Mouse (Mus musculus): ENCODE results near the gene Kdm2b. TPM values are rescaled to one million over a fixed set of nuclear protein-coding genes. Genes with fewer than 3 reads are reported as not detected.

Kdm2b gene
- total and polyA plus RNA-seq, 2 experiments from 2014 or later = 78.6 to 110 TPM

DNA sequence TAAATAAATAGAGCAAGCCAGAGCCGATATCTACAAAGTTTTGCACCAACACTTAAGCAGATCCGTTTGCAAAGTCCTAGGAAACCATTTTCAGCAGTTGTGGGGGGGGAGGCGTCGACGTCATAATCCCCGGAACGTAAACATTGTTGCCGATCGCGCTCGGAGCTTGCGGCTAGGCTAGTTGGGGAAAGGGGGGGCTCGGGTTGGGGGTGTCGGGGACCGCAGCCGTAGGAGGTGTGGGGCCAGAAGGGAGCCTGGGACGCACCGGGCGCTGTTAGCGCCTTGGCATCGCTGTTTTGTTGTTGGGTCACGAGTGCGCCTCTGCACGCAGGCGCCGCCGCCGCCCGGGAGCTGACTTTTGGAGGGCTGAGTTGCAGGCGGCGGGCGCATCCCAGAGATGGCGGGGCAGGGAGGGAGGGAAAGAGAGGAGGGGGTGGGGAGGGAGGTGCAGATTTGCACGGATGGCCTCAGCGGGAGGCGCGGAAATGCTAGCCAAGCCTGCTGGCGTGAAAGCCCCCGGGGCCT, 560 bp downstream of the Kdm2b start:
- ATAC-seq (ENCODE audit: low FRiP score) (0 out of 2 replicates have a peak, but pooled peaks have one; percentile 54), DNase-seq (ENCODE audit: low spot score) (peak; percentile 62)
- peak overlapping the region; percentile 96 for H3K4me2 ChIP-seq (ENCODE audit: low read depth, low read length, poor library complexity, severe bottlenecking)
- peak overlapping the region; percentile 67 for H3K4me3 ChIP-seq (ENCODE audit: low read depth, low read length)
- H3K27me3 ChIP-seq (ENCODE audit: insufficient read depth, low read length) = no peaks in the 10 kb centered on the region; the same call in 1 of the 2 replicates
- no peak for TF ChIP-seq CTCF (IDR thresholded peaks at IDR 0.05)
- H3K9ac ChIP-seq (replicated peaks; ENCODE audit: low read length, poor library complexity, severe bottlenecking) = peak overlapping the region; percentile 70
- peak overlapping the region; percentile 68 for H3K27ac ChIP-seq (ENCODE audit: low read depth, low read length)
- H3K36me3 ChIP-seq (ENCODE audit: insufficient read depth, low read length) = no peaks in the 10 kb centered on the region
- H3K4me1 ChIP-seq (ENCODE audit: insufficient read depth, low read length) = peaks cover 7% of the 10 kb centered on the region; the same call in 1 of the 2 replicates
- under 1% methylated on average over 35 of the region's 39 CpGs for WGBS
- no peaks in the 10 kb centered on the region for H3K9me3 ChIP-seq (ENCODE audit: low read length)

DNA sequence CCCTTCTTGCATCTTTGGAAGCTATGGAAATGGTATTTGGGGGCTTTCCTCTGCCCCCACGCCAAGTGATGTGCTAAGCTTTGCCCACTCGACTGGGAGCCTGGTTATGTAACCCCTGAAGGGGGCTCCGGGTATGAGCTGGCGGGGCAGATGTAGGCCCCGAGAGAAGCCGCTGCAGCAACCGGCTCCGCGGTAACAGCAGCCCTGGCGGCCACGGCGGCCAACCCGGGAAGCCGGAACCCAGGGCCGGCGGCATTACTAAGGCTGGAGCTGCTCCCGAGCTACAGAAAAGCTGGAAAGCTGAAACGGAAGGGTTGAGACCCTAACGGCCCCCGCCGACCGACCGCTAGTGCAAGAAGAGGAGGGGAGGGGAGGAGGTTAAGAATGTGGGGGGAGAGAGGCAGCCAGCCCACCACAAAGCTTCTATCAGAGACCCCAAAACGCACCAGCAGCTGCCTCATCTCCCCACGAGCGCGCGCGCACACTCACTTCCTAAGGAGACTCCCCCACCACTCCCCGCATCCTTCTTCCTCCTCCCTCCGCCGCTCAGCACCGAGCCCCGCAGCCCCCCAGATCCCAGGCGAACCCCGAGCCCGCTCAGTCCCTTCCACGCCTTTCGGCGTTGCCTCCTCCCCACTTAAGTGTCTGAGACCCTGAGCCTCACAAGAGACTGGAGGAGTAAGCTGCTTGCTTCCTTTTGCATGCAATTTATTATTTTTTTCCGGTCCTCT, 1.4 kb downstream of the Kdm2b start:
- no peak for ATAC-seq (ENCODE audit: low FRiP score)
- TF ChIP-seq CTCF (IDR thresholded peaks at IDR 0.05) = 0 out of 2 replicates have a peak, but pooled peaks have one; percentile 2
- Histone ChIP-seq H3K4me1 (ENCODE audit: insufficient read depth, low read length) (peaks cover 7% of the 10 kb centered on the region; the same call in 1 of the 2 replicates), H3K9ac (replicated peaks; ENCODE audit: low read length, poor library complexity, severe bottlenecking) (peak overlapping the region; percentile 65), H3K4me2 (ENCODE audit: low read depth, low read length, poor library complexity, severe bottlenecking) (peak overlapping the region; percentile 96), H3K4me3 (ENCODE audit: low read depth, low read length) (peak overlapping the region; percentile 67), H3K27me3 (ENCODE audit: insufficient read depth, low read length) (no peaks in the 10 kb centered on the region; the same call in 1 of the 2 replicates), H3K27ac (ENCODE audit: low read depth, low read length) (0 out of 2 replicates have a peak overlapping the region, but pooled peaks have one; percentile 68), H3K9me3 (ENCODE audit: low read length) (no peaks in the 10 kb centered on the region), H3K36me3 (ENCODE audit: insufficient read depth, low read length) (no peaks in the 10 kb centered on the region)
- WGBS = 0% methylated on average over 40 of the region's 41 CpGs
- DNase-seq (ENCODE audit: low spot score) = peak; percentile 51

DNA sequence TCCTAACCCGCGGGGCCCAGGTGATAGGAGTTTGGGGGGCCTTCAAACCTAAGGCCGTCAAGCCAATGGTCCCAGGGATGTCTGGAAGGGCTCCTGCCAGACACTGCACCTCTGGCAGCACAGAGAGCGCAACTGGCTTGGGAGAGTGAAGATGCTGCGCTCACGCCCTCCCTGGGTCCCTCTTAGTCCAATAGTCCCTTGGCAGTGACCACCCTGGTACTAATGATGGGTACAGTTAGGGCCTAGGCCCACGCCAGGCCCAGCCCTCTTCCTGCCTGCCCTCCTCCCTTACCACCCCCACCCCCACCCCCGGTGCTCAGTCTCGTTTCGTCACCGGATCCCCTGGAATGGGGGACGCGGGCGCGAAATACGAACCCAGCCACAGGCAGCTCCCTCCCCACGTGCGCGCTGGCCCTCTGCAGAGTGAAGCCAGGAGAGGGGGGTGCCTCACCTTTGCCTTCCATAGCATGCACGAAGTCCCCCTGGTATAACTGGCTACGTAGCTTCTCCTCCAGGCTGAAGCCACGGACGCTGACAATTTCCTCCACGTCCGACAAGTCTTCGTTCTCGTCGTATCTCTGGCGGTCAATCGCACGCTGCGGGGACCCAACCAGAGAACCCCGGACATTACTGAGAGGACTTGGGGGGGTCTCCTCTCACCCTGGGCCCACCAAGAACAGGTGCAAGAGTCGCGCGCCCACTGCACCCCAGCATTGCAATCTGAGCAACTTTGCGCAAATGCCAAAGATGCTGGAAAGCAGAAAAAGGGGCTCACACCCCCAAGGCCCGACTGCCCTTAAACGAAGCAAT, 2.2 kb downstream of the Kdm2b start:
- WGBS = 5% methylated on average over 39 of the region's 39 CpGs
- no peak overlapping the region for H3K27ac ChIP-seq (ENCODE audit: low read depth, low read length)
- no peaks in the 10 kb centered on the region; the same call in 1 of the 2 replicates for H3K27me3 ChIP-seq (ENCODE audit: insufficient read depth, low read length)
- H3K9ac ChIP-seq (replicated peaks; ENCODE audit: low read length, poor library complexity, severe bottlenecking) = peak overlapping the region; percentile 65
- no peak for TF ChIP-seq CTCF (IDR thresholded peaks at IDR 0.05)
- peak; percentile 19 for DNase-seq (ENCODE audit: low spot score)
- H3K4me1 ChIP-seq (ENCODE audit: insufficient read depth, low read length) = peaks cover 7% of the 10 kb centered on the region; the same call in 1 of the 2 replicates
- H3K4me3 ChIP-seq (ENCODE audit: low read depth, low read length) = peak overlapping the region; percentile 67
- ATAC-seq (ENCODE audit: low FRiP score) = peak; percentile 31; the same call in 1 of the 2 replicates
- H3K9me3 ChIP-seq (ENCODE audit: low read length) = no peaks in the 10 kb centered on the region
- no peaks in the 10 kb centered on the region for H3K36me3 ChIP-seq (ENCODE audit: insufficient read depth, low read length)
- peak overlapping the region; percentile 96 for H3K4me2 ChIP-seq (ENCODE audit: low read depth, low read length, poor library complexity, severe bottlenecking)

DNA sequence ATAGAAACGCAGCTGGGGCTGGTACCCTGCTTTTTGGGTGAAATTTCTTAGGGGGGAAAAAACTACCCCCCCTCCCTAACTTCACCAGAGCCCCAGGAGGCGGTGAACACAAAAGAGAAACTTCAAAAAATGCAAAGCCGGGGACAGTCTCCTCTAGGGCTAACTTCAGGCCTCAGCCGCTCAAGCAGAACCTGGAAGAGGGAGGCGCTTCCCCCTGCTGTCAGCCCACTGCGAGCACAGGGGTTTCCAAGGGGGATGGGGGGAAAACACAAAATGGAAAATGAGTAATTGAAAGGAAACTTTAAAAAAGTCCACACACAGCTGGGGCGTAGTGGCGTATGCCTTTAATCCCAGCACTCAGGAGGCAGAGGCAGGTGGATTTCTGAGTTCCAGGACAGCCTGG, 3.5 kb downstream of the Kdm2b start:
- Histone ChIP-seq H3K27me3 (ENCODE audit: insufficient read depth, low read length) (no peaks in the 10 kb centered on the region; the same call in 1 of the 2 replicates), H3K4me3 (ENCODE audit: low read depth, low read length) (no peak overlapping the region), H3K4me1 (ENCODE audit: insufficient read depth, low read length) (peaks cover 7% of the 10 kb centered on the region; the same call in 1 of the 2 replicates), H3K9me3 (ENCODE audit: low read length) (no peaks in the 10 kb centered on the region), H3K9ac (replicated peaks; ENCODE audit: low read length, poor library complexity, severe bottlenecking) (no peak overlapping the region), H3K4me2 (ENCODE audit: low read depth, low read length, poor library complexity, severe bottlenecking) (no peak overlapping the region), H3K36me3 (ENCODE audit: insufficient read depth, low read length) (no peaks in the 10 kb centered on the region), H3K27ac (ENCODE audit: low read depth, low read length) (no peak overlapping the region)
- DNase-seq (ENCODE audit: low spot score) (no peak), ATAC-seq (ENCODE audit: low FRiP score) (no peak)
- 29% methylated on average over 8 of the region's 8 CpGs for WGBS
- TF ChIP-seq CTCF (IDR thresholded peaks at IDR 0.05) = no peak

DNA sequence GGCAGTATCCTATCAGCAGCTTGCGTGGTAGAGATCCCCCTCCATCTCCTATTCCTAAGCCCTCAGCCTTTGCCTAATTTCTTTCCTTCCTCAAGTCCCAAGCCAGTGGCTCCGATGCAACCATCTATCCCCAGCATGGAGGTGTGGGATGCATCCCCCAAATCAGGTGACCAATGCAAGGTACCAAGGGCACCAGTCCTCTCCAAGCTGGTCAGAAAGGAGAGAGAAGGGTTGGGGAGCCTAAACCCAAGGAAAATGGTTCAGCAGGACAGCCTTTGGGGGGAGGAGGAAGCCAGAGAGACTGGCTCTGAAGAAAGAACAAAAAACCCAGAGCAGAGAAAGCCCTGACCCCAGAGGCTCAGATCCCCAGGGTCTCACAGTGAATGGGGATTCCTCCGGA, 4.3 kb downstream of the Kdm2b start:
- Histone ChIP-seq H3K4me2 (ENCODE audit: low read depth, low read length, poor library complexity, severe bottlenecking) (no peak overlapping the region), H3K27ac (ENCODE audit: low read depth, low read length) (no peak overlapping the region), H3K4me1 (ENCODE audit: insufficient read depth, low read length) (peaks cover 7% of the 10 kb centered on the region; the same call in 1 of the 2 replicates), H3K9ac (replicated peaks; ENCODE audit: low read length, poor library complexity, severe bottlenecking) (no peak overlapping the region), H3K4me3 (ENCODE audit: low read depth, low read length) (no peak overlapping the region), H3K36me3 (ENCODE audit: insufficient read depth, low read length) (no peaks in the 10 kb centered on the region), H3K9me3 (ENCODE audit: low read length) (no peaks in the 10 kb centered on the region), H3K27me3 (ENCODE audit: insufficient read depth, low read length) (no peaks in the 10 kb centered on the region; the same call in 1 of the 2 replicates)
- TF ChIP-seq CTCF (IDR thresholded peaks at IDR 0.05) = no peak
- DNase-seq (ENCODE audit: low spot score) (no peak), ATAC-seq (ENCODE audit: low FRiP score) (no peak)
- 42% methylated on average over 3 of the region's 3 CpGs for WGBS

Measured in midbrain, postnatal 0 days (tissue).